Comparison of ENCODE assay signal across 8 mouse cellular contexts in genomic region chr5:27995186-27995585, GRCm38 (mm10).
DNase-seq lines count a peak whose midpoint lies in the region.

No protein-coding gene starts in this region.

- DNase-seq in CD4-positive helper T cell, adult 2 months (ENCODE audit: low read depth, low spot score) = peak; percentile 34
- peak; percentile 34 for DNase-seq in WW6 (ENCODE audit: low read depth, low spot score)
- peak; percentile 80 to 87 for DNase-seq in cerebellum, postnatal 36 days
- DNase-seq in gastrocnemius, adult 8-10 months (ENCODE audit: low spot score in 2 of 2) = peak; percentile 39 to 58
- DNase-seq in kidney, postnatal 10 days = peak; percentile 82
- DNase-seq in lung, adult 18-20 months = peak; percentile 68 to 69
- peak; percentile 68 for DNase-seq in retina, postnatal 1 day
- DNase-seq in urinary bladder, adult 2 months (ENCODE audit: low spot score) = peak; percentile 38

Comparison
In these comparisons a context has a peak if more than half of its experiments do, and no peak if none do; other contexts are left out.
1. Peak in every context shown above with its lines: DNase-seq.